Mouse (Mus musculus): ENCODE measurements at regions not wholly inside any gene's neighbourhood (a gene's known extent, or its start where the extent isn't known, plus 50 kb on each side); places are given as distances from the start of the nearest gene placed in this dataset.

DNA sequence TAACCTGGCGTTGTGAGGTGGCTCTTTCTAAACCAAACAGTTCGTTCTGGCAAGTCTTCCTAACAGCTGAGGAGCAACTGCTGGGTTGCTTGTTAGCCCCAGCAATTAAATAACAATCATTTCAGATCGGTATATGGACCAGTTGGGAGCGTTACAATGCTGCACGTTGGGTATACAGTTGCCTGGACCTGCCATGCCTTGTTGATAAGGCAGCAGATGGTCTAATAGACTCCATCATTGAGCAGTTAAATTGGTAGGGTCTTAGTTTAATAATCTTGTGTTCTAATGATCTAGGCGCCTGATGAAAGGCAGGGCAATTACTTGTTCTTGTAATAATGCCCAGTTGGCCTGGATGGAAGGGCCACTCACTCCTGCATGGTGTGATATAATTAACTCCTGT, 150.1 kb upstream of the Eomes start:
- ATAC-seq (ENCODE audit: insufficient read depth): no peak
- Histone ChIP-seq H3K27ac (replicated peaks) (no peak overlapping the region), H3K9me3 (replicated peaks) (no peaks in the 10 kb centered on the region), H3K4me3 (replicated peaks) (no peak overlapping the region), H3K4me1 (replicated peaks) (no peaks in the 10 kb centered on the region), H3K27me3 (no peaks in the 10 kb centered on the region), H3K4me2 (no peak overlapping the region), H3K36me3 (replicated peaks) (no peaks in the 10 kb centered on the region), H3K9ac (no peak overlapping the region)
- WGBS (ENCODE audit: insufficient replicate concordance): 57% methylated on average over 6 of the region's 6 CpGs

GRCm38 (mm10) chr9:118341401-118341800, 136.6 kb upstream of the Eomes start:
- no peaks in the 10 kb centered on the region for H3K36me3 ChIP-seq (replicated peaks)
- 40% methylated on average over 12 of the region's 12 CpGs for WGBS (ENCODE audit: insufficient replicate concordance)
- peak overlapping the region; percentile 2; the same call in 1 of the 2 replicates for H3K4me2 ChIP-seq
- H3K4me1 ChIP-seq (replicated peaks): no peaks in the 10 kb centered on the region
- H3K27ac ChIP-seq (replicated peaks): no peak overlapping the region
- H3K9me3 ChIP-seq (replicated peaks): no peaks in the 10 kb centered on the region
- no peak overlapping the region for H3K9ac ChIP-seq
- no peak for ATAC-seq (ENCODE audit: insufficient read depth)
- H3K4me3 ChIP-seq (replicated peaks): no peak overlapping the region
- H3K27me3 ChIP-seq: no peaks in the 10 kb centered on the region

GRCm38 (mm10) chr9:118354911-118355310, 123.1 kb upstream of the Eomes start:
- Histone ChIP-seq H3K36me3 (replicated peaks) (no peaks in the 10 kb centered on the region), H3K27me3 (no peaks in the 10 kb centered on the region), H3K9me3 (replicated peaks) (0 out of 2 replicates have a peak, but pooled peaks cover 2% of the 10 kb centered on the region), H3K4me2 (no peak overlapping the region), H3K4me3 (replicated peaks) (no peak overlapping the region), H3K27ac (replicated peaks) (no peak overlapping the region), H3K9ac (no peak overlapping the region), H3K4me1 (replicated peaks) (no peaks in the 10 kb centered on the region)
- 79% methylated on average over 10 of the region's 10 CpGs for WGBS (ENCODE audit: insufficient replicate concordance)
- no peak for ATAC-seq (ENCODE audit: insufficient read depth)

DNA sequence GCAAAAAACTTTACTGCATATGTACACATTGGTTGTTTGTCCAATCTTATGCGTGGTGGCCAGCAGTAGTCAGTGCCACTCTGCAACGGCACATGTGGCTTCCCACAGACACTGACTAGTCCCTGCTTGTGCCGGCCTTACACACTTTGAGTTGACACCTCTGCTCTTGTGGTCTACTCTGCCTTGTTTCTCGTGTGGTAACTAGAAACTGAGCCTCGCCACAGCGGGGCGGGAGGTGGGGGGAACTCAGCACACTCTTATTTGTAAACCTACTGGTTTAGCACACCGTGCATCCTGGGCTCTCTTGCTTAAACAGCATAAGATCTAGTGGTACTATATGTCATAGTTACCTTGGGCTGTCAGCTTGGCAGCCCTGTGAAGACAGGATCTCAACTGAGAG, 120.6 kb upstream of the Eomes start:
- Histone ChIP-seq H3K36me3 (replicated peaks) (no peaks in the 10 kb centered on the region), H3K9ac (no peak overlapping the region), H3K27me3 (no peaks in the 10 kb centered on the region), H3K4me3 (replicated peaks) (no peak overlapping the region), H3K4me1 (replicated peaks) (no peaks in the 10 kb centered on the region), H3K27ac (replicated peaks) (no peak overlapping the region), H3K9me3 (replicated peaks) (0 out of 2 replicates have a peak, but pooled peaks cover 2% of the 10 kb centered on the region), H3K4me2 (no peak overlapping the region)
- WGBS (ENCODE audit: insufficient replicate concordance): 69% methylated on average over 8 of the region's 8 CpGs
- ATAC-seq (ENCODE audit: insufficient read depth): no peak

DNA sequence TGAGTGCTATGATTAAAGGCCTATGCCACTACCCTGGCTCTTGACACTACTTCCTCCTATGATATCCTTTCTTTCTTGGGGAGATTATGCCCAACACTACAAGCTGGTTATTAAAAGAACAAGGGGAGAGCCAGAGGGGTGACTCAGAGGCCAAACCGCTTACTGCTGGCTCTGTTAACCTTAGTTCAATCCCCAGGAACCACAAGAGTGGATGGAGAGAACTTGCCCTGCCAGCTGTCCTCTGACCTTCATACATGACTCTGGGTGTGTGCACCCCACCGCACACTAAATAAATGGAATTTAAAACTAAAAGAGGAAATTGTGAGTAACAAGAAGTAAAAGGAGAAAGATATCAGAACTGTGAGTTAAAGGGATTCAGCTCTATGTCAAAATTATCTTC, 114.1 kb upstream of the Eomes start:
- Histone ChIP-seq H3K36me3 (replicated peaks) (no peaks in the 10 kb centered on the region), H3K9me3 (replicated peaks) (no peaks in the 10 kb centered on the region), H3K4me3 (replicated peaks) (no peak overlapping the region), H3K27me3 (no peaks in the 10 kb centered on the region), H3K27ac (replicated peaks) (no peak overlapping the region), H3K9ac (no peak overlapping the region), H3K4me2 (no peak overlapping the region), H3K4me1 (replicated peaks) (no peaks in the 10 kb centered on the region)
- 71% methylated on average over 2 of the region's 2 CpGs for WGBS (ENCODE audit: insufficient replicate concordance)
- no peak for ATAC-seq (ENCODE audit: insufficient read depth)

DNA sequence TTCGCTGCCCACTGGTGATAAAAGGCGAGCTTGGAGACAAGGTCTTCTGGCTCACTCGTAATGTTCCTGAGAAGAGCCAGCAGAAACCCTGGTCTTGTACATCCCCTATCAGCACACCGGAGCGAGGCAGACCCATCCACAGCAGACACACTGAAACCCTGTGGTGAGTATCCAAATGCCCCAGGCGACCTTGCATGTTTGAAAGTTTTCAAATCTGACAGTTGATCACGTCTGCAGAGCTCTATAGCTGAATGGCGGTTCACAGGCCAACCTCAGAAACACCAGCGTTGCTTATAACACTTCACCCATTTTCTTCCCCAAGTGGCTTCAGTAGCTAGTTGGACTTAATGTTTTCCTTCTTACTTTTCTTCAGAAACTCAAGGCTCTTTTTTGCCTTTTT, 112.6 kb upstream of the Eomes start:
- no peak overlapping the region for H3K9ac ChIP-seq
- no peaks in the 10 kb centered on the region for H3K9me3 ChIP-seq (replicated peaks)
- WGBS (ENCODE audit: insufficient replicate concordance): 63% methylated on average over 9 of the region's 9 CpGs
- no peaks in the 10 kb centered on the region for H3K4me1 ChIP-seq (replicated peaks)
- no peak overlapping the region for H3K4me3 ChIP-seq (replicated peaks)
- H3K36me3 ChIP-seq (replicated peaks): no peaks in the 10 kb centered on the region
- H3K4me2 ChIP-seq: no peak overlapping the region
- no peak overlapping the region for H3K27ac ChIP-seq (replicated peaks)
- H3K27me3 ChIP-seq: no peaks in the 10 kb centered on the region
- ATAC-seq (ENCODE audit: insufficient read depth): no peak

- Histone ChIP-seq H3K9ac (no peak overlapping the region), H3K4me2 (no peak overlapping the region), H3K4me3 (replicated peaks) (no peak overlapping the region), H3K36me3 (replicated peaks) (no peaks in the 10 kb centered on the region), H3K4me1 (replicated peaks) (no peaks in the 10 kb centered on the region), H3K9me3 (replicated peaks) (no peaks in the 10 kb centered on the region), H3K27me3 (no peaks in the 10 kb centered on the region), H3K27ac (replicated peaks) (no peak overlapping the region)
- no peak for ATAC-seq (ENCODE audit: insufficient read depth)
- 17% methylated on average over 4 of the region's 4 CpGs for WGBS (ENCODE audit: insufficient replicate concordance)
Measured at GRCm38 (mm10) chr9:118367314-118367713, 110.7 kb upstream of the Eomes start.

- WGBS (ENCODE audit: insufficient replicate concordance): 69% methylated on average over 6 of the region's 6 CpGs
- Histone ChIP-seq H3K9ac (no peak overlapping the region), H3K4me1 (replicated peaks) (no peaks in the 10 kb centered on the region), H3K9me3 (replicated peaks) (no peaks in the 10 kb centered on the region), H3K27ac (replicated peaks) (no peak overlapping the region), H3K27me3 (no peaks in the 10 kb centered on the region), H3K4me2 (no peak overlapping the region), H3K4me3 (replicated peaks) (no peak overlapping the region), H3K36me3 (replicated peaks) (no peaks in the 10 kb centered on the region)
- ATAC-seq (ENCODE audit: insufficient read depth): no peak
Measured at GRCm38 (mm10) chr9:118370581-118370980, 107.4 kb upstream of the Eomes start.

DNA sequence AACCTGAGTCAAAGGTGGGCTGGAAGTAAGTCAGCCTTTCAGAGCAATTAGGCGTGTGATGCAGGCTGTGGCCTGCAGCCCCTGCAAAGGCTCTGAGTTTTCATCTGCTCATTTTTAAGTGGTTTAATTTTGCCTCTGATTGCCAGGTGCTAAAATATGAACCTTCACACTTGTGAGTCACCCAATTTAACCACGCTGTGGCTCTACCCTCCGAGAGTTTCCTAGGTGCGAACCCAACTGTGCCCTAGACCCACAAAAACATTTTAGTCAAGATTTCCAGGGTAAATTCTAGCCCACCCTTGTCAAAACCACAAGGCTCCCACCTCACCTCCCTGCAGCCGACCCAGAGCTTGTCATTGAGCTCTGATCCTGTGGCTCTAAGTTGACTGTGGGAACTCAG, 103.3 kb upstream of the Eomes start:
- no peaks in the 10 kb centered on the region for H3K36me3 ChIP-seq (replicated peaks)
- H3K9ac ChIP-seq: no peak overlapping the region
- 65% methylated on average over 5 of the region's 5 CpGs for WGBS (ENCODE audit: insufficient replicate concordance)
- no peak overlapping the region for H3K27ac ChIP-seq (replicated peaks)
- no peaks in the 10 kb centered on the region for H3K27me3 ChIP-seq
- no peak for ATAC-seq (ENCODE audit: insufficient read depth)
- H3K4me1 ChIP-seq (replicated peaks): no peaks in the 10 kb centered on the region
- H3K4me3 ChIP-seq (replicated peaks): no peak overlapping the region
- no peaks in the 10 kb centered on the region for H3K9me3 ChIP-seq (replicated peaks)
- no peak overlapping the region for H3K4me2 ChIP-seq

DNA sequence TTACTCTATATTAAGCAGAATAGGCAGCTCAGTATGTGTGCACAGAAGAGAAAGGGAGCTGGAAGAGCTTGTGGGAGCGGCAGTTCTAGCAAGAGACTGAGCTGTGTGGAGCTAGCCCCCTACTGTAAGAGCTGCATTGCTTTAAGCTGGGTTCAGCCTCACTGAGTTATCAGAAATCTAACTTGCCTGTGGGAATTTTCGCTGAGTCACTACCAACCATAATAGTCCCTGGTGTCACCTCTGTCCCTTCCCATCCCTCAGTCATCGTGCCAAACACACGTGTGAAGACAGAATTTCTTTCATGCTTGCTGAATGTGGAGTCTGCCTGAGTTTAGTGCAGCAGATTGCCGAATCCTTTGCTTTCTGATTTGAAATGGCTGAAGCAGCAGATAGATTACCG, 99.0 kb upstream of the Eomes start:
- Histone ChIP-seq H3K4me3 (replicated peaks) (no peak overlapping the region), H3K4me2 (no peak overlapping the region), H3K27ac (replicated peaks) (no peak overlapping the region), H3K4me1 (replicated peaks) (no peaks in the 10 kb centered on the region), H3K9ac (no peak overlapping the region), H3K9me3 (replicated peaks) (no peaks in the 10 kb centered on the region), H3K27me3 (no peaks in the 10 kb centered on the region), H3K36me3 (replicated peaks) (no peaks in the 10 kb centered on the region)
- ATAC-seq (ENCODE audit: insufficient read depth): no peak
- 16% methylated on average over 6 of the region's 6 CpGs for WGBS (ENCODE audit: insufficient replicate concordance)

GRCm38 (mm10) chr9:118382532-118382931, 95.5 kb upstream of the Eomes start:
- no peak overlapping the region for H3K27ac ChIP-seq (replicated peaks)
- H3K9me3 ChIP-seq (replicated peaks): no peaks in the 10 kb centered on the region
- no peak for ATAC-seq (ENCODE audit: insufficient read depth)
- H3K36me3 ChIP-seq (replicated peaks): no peaks in the 10 kb centered on the region
- no peaks in the 10 kb centered on the region for H3K4me1 ChIP-seq (replicated peaks)
- peaks cover under 1% of the 10 kb centered on the region; the same call in 1 of the 2 replicates for H3K27me3 ChIP-seq
- 64% methylated on average over 3 of the region's 3 CpGs for WGBS (ENCODE audit: insufficient replicate concordance)
- no peak overlapping the region for H3K4me3 ChIP-seq (replicated peaks)
- no peak overlapping the region for H3K9ac ChIP-seq
- no peak overlapping the region for H3K4me2 ChIP-seq

DNA sequence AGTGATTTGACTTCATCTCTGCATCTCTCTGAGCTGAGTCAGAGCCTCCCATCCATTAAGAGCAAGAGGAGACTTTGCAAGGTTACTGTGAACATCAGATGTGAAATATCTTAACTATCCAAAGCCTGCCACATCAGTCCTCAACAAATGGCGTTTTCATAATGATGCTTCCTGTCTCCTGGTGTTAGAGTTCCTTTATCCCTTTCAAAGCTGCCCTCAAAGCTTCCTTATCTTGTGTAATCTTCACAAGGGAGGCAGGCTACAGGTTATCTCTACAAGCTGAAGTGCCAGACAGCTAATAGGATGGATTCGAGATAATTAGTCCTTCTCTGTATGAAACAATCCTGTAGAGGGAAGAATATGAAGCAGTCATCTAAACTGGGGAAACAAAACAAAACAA, 93.4 kb upstream of the Eomes start:
- Histone ChIP-seq H3K9me3 (replicated peaks) (no peaks in the 10 kb centered on the region), H3K4me2 (no peak overlapping the region), H3K36me3 (replicated peaks) (no peaks in the 10 kb centered on the region), H3K4me3 (replicated peaks) (no peak overlapping the region), H3K4me1 (replicated peaks) (no peaks in the 10 kb centered on the region), H3K27ac (replicated peaks) (no peak overlapping the region), H3K27me3 (peaks cover 21% of the 10 kb centered on the region), H3K9ac (no peak overlapping the region)
- no peak for ATAC-seq (ENCODE audit: insufficient read depth)
- WGBS (ENCODE audit: insufficient replicate concordance): 5% methylated on average over 2 of the region's 2 CpGs

Measured in liver, embryonic 15.5 days (tissue).